12 mouse cellular contexts compared by ENCODE assay signal in the genomic region with DNA sequence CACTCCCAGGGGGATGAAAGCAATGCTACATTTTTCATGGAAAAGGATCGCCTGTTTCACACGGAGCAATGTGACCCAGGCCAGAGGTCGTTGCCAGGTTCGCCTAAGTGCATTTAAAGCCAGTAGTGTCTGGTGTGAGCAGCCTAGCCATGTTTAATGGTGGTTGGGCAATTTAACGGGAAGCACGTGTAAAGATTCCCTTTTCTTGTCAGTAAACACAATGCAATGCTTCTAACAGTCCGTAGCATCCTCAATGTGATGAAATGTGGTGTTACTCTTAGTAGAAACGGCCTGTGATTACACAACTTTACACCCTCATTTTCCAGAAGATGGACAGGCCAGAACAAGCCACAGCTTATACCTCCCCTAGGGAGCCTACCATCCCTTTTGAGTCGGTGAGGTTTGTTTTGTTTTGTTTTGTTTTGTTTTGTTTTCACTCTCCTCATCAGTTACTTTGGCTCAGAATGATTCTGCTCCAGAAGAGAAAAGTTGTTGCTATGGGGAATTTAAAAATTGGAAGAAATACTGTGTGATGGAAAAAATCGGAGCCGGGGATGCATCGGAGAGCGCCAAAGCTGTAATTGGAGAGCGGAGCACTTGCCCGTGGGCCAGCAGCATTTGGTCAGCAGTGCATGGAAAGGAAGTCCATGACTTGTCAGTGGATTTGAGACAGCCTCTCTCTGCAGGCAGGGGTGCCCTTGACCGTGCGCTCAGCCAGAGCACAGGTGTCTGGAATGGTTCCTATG.
A peak's percentile ranks its signal among the peaks of the same experiment; 100 is the strongest.
DNase-seq lines count a peak whose midpoint lies in the region; ATAC-seq and TF ChIP-seq lines count a peak whose summit lies in the region.
"Had no signal": no experiment of that assay in that cellular context is flagged by ENCODE, and none has a peak within 500 bp of the region (broad histone marks: within the 10 kb centered on the region; RNA-seq: fewer than 3 reads in every experiment).

No protein-coding gene starts in this region.

- TF ChIP-seq CTCF in lung, postnatal 0 days (IDR thresholded peaks at IDR 0.05) = no peak

- H3K4me2 ChIP-seq in lung, postnatal 0 days (replicated peaks; ENCODE audit: low read depth, low read length) = no peak overlapping the region
- H3K4me2 ChIP-seq: embryonic facial prominence, embryonic 13.5 days; stomach, embryonic 15.5 days had no signal

- intact Hi-C loops in gastrocnemius, postnatal 36 days (cut with DNase I) = no loop called here

- no peak overlapping the region for H3K9ac ChIP-seq in lung, postnatal 0 days (replicated peaks; ENCODE audit: low read depth)
- H3K9ac ChIP-seq: embryonic facial prominence, embryonic 13.5 days; stomach, embryonic 15.5 days had no signal

- no peak for TF ChIP-seq EP300 in lung, postnatal 0 days (IDR thresholded peaks at IDR 0.05)

- 51% methylated on average over 17 of the region's 17 CpGs for whole genome bisulfite sequencing in lung, postnatal 0 days

- H3K36me3 ChIP-seq in lung, postnatal 0 days (ENCODE audit: insufficient read depth, low read length) = no peaks in the 10 kb centered on the region
- H3K36me3 ChIP-seq: embryonic facial prominence, embryonic 13.5 days; stomach, embryonic 15.5 days had no signal

- no peaks in the 10 kb centered on the region for H3K27me3 ChIP-seq in lung, postnatal 0 days (replicated peaks; ENCODE audit: insufficient read depth, low read length)
- H3K27me3 ChIP-seq: CH12.LX; embryonic facial prominence, embryonic 13.5 days; stomach, embryonic 15.5 days had no signal

- no peaks in the 10 kb centered on the region for H3K9me3 ChIP-seq in lung, postnatal 0 days (ENCODE audit: low read length)
- H3K9me3 ChIP-seq: embryonic facial prominence, embryonic 13.5 days; stomach, embryonic 15.5 days had no signal

- ATAC-seq in lung, postnatal 0 days = no peak

- DNase-seq in heart, adult 18-20 months = peak; percentile 52 to 60
- no peak for DNase-seq in heart, postnatal 4 days
- DNase-seq in lung, postnatal 0 days (ENCODE audit: low spot score) = peak; percentile 7
- no peak for DNase-seq in lung, postnatal 4 days
- DNase-seq in gastrocnemius, postnatal 36 days = peak; percentile 34 to 45
- DNase-seq in right cerebral cortex, postnatal 25 days = no peak
- no peak for DNase-seq in spleen, adult 18-20 months
- DNase-seq in spleen, postnatal 14 days (ENCODE audit: low spot score in 2 of 2) = no peak
- DNase-seq: lung, postnatal 36 days had no signal

- H3K4me1 ChIP-seq in lung, postnatal 0 days (ENCODE audit: insufficient read depth, low read depth, low read length) = no peaks in the 10 kb centered on the region
- H3K4me1 ChIP-seq: stomach, embryonic 15.5 days had no signal

- H3K27ac ChIP-seq in lung, postnatal 0 days (ENCODE audit: low read length) = no peak overlapping the region
- H3K27ac ChIP-seq: embryonic facial prominence, embryonic 13.5 days; stomach, embryonic 15.5 days had no signal

- no peak overlapping the region for H3K4me3 ChIP-seq in lung, postnatal 0 days (ENCODE audit: low read depth, low read length)
- H3K4me3 ChIP-seq: embryonic facial prominence, embryonic 13.5 days; stomach, embryonic 15.5 days had no signal

Comparison
In these comparisons a context has a peak if more than half of its experiments do, and no peak if none do; other contexts are left out.
1. DNase-seq: peak in heart, adult 18-20 months (2 of 2), lung, postnatal 0 days (single experiment) and gastrocnemius, postnatal 36 days (2 of 2); none in heart, postnatal 4 days (single experiment), lung, postnatal 4 days (0 of 2), right cerebral cortex, postnatal 25 days (single experiment), spleen, adult 18-20 months (0 of 2) and spleen, postnatal 14 days (0 of 2).